Comparison of ENCODE assay signal across 8 mouse cellular contexts in genomic region chr1:44552371-44552841, GRCm38 (mm10). TPM values are rescaled to one million over a fixed set of nuclear protein-coding genes. Genes with fewer than 3 reads are reported as not detected.
DNase-seq lines count a peak whose midpoint lies in the region; ATAC-seq and TF ChIP-seq lines count a peak whose summit lies in the region.

No protein-coding gene starts in this region.

- peak; percentile 74 for ATAC-seq in lung, postnatal 0 days
- ATAC-seq in erythroblast, adult 5-6 weeks (replicated peaks; ENCODE audit: low FRiP score, poor library complexity, severe bottlenecking) = no peak

- H3K4me2 ChIP-seq in lung, postnatal 0 days (replicated peaks; ENCODE audit: low read depth, low read length) = peak overlapping the region; percentile 66

- peak overlapping the region; percentile 91 for H3K27ac ChIP-seq in lung, postnatal 0 days (ENCODE audit: low read length)

- no peaks in the 10 kb centered on the region for H3K9me3 ChIP-seq in E14TG2a.4 (ENCODE audit: low read length)
- H3K9me3 ChIP-seq in lung, postnatal 0 days (ENCODE audit: low read length) = no peaks in the 10 kb centered on the region

- DNase-seq in brain, embryonic 14.5 days (ENCODE audit: low read depth) = peak; percentile 75
- DNase-seq in forelimb bud, embryonic 11.5 days (ENCODE audit: low read depth, low spot score) = peak; percentile 62
- peak; percentile 64 for DNase-seq in heart, postnatal 4 days
- DNase-seq in layer of hippocampus, postnatal 10 days (ENCODE audit: low spot score in 2 of 2) = peak; percentile 31 to 49
- peak; percentile 83 for DNase-seq in lung, postnatal 0 days (ENCODE audit: low spot score)
- peak; percentile 64 for DNase-seq in ovary, postnatal 36 days (ENCODE audit: low spot score)

- peak overlapping the region; percentile 84 for H3K4me3 ChIP-seq in E14TG2a.4 (replicated peaks; ENCODE audit: low read length)
- peak overlapping the region; percentile 61 for H3K4me3 ChIP-seq in lung, postnatal 0 days (ENCODE audit: low read depth, low read length)

- H3K4me1 ChIP-seq in E14TG2a.4 (replicated peaks; ENCODE audit: low read depth, low read length) = peaks cover 18% of the 10 kb centered on the region
- no peaks in the 10 kb centered on the region; the same call in 1 of the 2 replicates for H3K4me1 ChIP-seq in lung, postnatal 0 days (ENCODE audit: insufficient read depth, low read depth, low read length)

- H3K9ac ChIP-seq in lung, postnatal 0 days (replicated peaks; ENCODE audit: low read depth) = peak overlapping the region; percentile 83

- peak; percentile 13; the same call in 1 of the 2 replicates for TF ChIP-seq POLR2A in brain, embryonic 14.5 days (IDR thresholded peaks at IDR 0.05; ENCODE audit: borderline replicate concordance, extremely low read depth, insufficient read depth, insufficient read length, poor library complexity, severe bottlenecking)

- no peaks in the 10 kb centered on the region for H3K36me3 ChIP-seq in E14TG2a.4 (ENCODE audit: insufficient read depth, low read length)
- no peaks in the 10 kb centered on the region for H3K36me3 ChIP-seq in lung, postnatal 0 days (ENCODE audit: insufficient read depth, low read length)

- 0 out of 2 replicates have a peak, but pooled peaks have one; percentile 18 for TF ChIP-seq EP300 in lung, postnatal 0 days (IDR thresholded peaks at IDR 0.05)

- peaks cover 23% of the 10 kb centered on the region for H3K27me3 ChIP-seq in E14TG2a.4 (ENCODE audit: insufficient read depth, low read length)
- no peaks in the 10 kb centered on the region for H3K27me3 ChIP-seq in lung, postnatal 0 days (replicated peaks; ENCODE audit: insufficient read depth, low read length)

- no peak for TF ChIP-seq CTCF in E14TG2a.4 (conservative IDR thresholded peaks at IDR 0.05; ENCODE audit: low read length)
- peak; percentile 33; the same call in 1 of the 2 replicates for TF ChIP-seq CTCF in brain, embryonic 14.5 days (IDR thresholded peaks at IDR 0.05; ENCODE audit: borderline replicate concordance, extremely low read depth, insufficient read depth, insufficient read length)
- TF ChIP-seq CTCF in lung, postnatal 0 days (IDR thresholded peaks at IDR 0.05) = peak; percentile 62

- 2% methylated on average over 15 of the region's 15 CpGs for WGBS in lung, postnatal 0 days

RNA-seq across cellular contexts. Expression of gene Gulp1, which starts 1.1 kb away (rescaled TPM):
- polyA plus RNA-seq in brain, embryonic 14.5 days (2012; rRNA removed) = 6.7 and 7.3 TPM in 2 replicates
- total RNA-seq in heart, postnatal 4 days (2021) = 10 to 100 TPM; 10.2 to 14.7 TPM
- total RNA-seq in layer of hippocampus, postnatal 10 days (2021) = 1 to 10 TPM; 4.5 to 7.5 TPM
- polyA plus RNA-seq in lung, postnatal 0 days (2015; fragmentation: Nextera tagmentation; extraction: Ambion mirVana) = 19.0 and 22.0 TPM in 2 replicates
- not detected in 2 replicates for total RNA-seq in erythroblast, adult 5-6 weeks (2015; ENCODE audit: low replicate concordance)
- 0.34 TPM in 1 of 2 replicates, not detected in the other for total RNA-seq in erythroblast, adult 5-6 weeks (2017; ENCODE audit: low replicate concordance)

Comparison
In these comparisons a context has a peak if more than half of its experiments do, and no peak if none do; other contexts are left out.
1. RNA of gene Gulp1, which starts 1.1 kb away (total RNA-seq): 10.2 to 14.7 TPM in heart, postnatal 4 days and 4.5 to 7.5 TPM in layer of hippocampus, postnatal 10 days; 0.34 TPM in erythroblast, adult 5-6 weeks; every median in the first group is over 4 times any median in the second.
2. Peak in every context shown above with its lines, with median percentiles within 50 percentile points of each other: DNase-seq.